Comparison of ENCODE assay signal across 8 mouse cellular contexts in the genomic region with DNA sequence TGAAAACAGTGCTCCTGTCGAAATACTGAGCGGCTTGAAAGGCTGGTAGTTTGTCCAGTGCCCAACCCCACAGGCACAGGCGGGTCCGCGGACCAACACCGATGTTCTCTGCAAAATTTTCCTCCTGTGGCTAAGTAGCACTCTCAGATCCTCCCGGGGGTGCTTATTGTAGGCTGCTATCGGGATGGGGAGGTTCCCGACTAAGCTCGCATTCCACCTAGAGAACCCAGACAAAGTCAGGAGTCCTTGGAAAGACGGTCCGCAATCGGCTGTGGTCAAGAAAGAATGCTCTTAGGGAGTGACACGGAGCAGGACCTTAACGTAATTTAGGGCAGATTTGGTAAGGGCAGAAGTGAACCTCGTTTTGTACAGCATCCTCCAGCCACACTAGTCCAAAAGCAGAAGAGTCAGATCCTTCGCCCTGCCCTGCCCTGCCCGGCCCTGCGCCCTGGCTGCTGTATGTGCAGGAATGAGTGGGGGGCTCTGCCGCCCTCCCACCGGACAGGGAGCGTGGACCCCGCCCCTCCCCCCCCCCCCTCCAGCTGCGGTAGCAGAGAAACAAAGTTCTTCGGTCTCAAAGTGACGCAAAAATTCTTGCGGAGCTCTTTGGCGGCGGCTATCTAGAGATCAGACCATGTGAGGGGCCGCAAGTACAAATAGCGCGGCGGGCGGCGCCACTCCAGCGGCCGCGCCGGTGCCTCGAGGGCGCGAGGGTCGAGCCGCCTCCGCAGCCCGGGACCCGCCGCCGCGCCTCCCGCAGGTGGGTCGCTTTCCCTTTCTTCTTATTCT. TPM values are rescaled to one million over a fixed set of nuclear protein-coding genes. Genes with fewer than 3 reads are reported as not detected.
DNase-seq lines count a peak whose midpoint lies in the region; ATAC-seq and TF ChIP-seq lines count a peak whose summit lies in the region.

A gene (plus strand): TSS at position 688 of the 789 bp plus-strand sequence.

- H3K27ac ChIP-seq in heart, adult 2 months: no peak within 1 kb of the TSS
- no peak within 1 kb of the TSS for H3K27ac ChIP-seq in forebrain, embryonic 13.5 days
- H3K27ac ChIP-seq in kidney, postnatal 0 days: no peak within 1 kb of the TSS
- no peak within 1 kb of the TSS for H3K27ac ChIP-seq in midbrain, postnatal 0 days (ENCODE audit: low read depth, low read length)

- H3K9me3 ChIP-seq in forebrain, embryonic 13.5 days (replicated peaks): no peaks in the 10 kb centered on the region
- no peaks in the 10 kb centered on the region for H3K9me3 ChIP-seq in kidney, postnatal 0 days (replicated peaks; ENCODE audit: low read length)
- no peaks in the 10 kb centered on the region for H3K9me3 ChIP-seq in midbrain, postnatal 0 days (ENCODE audit: low read length)

- no peak for ATAC-seq in forebrain, embryonic 13.5 days
- no peak for ATAC-seq in kidney, postnatal 0 days (replicated peaks; ENCODE audit: low FRiP score, low read depth)
- no peak for ATAC-seq in midbrain, postnatal 0 days (ENCODE audit: low FRiP score)

- peaks cover 6% of the 10 kb centered on the region; the same call in 1 of the 2 replicates for H3K27me3 ChIP-seq in heart, adult 2 months (ENCODE audit: control insufficient read depth, insufficient read depth, low read length)
- peaks cover 66% of the 10 kb centered on the region for H3K27me3 ChIP-seq in forebrain, embryonic 13.5 days
- H3K27me3 ChIP-seq in kidney, postnatal 0 days (ENCODE audit: insufficient read depth, low read length): peaks cover 11% of the 10 kb centered on the region; the same call in 1 of the 2 replicates
- peaks cover 38% of the 10 kb centered on the region for H3K27me3 ChIP-seq in midbrain, postnatal 0 days (ENCODE audit: insufficient read depth, low read length)

- H3K79me2 ChIP-seq in heart, adult 2 months (replicated peaks; ENCODE audit: control insufficient read depth, insufficient read depth, low read length): no peaks in the 10 kb centered on the region

- 2% methylated on average over 51 of the region's 52 CpGs for WGBS in heart, adult 2 months
- WGBS in forebrain, embryonic 13.5 days: under 1% methylated on average over 44 of the region's 52 CpGs
- WGBS in kidney, postnatal 0 days: under 1% methylated on average over 50 of the region's 52 CpGs
- under 1% methylated on average over 47 of the region's 52 CpGs for WGBS in midbrain, postnatal 0 days

- H3K4me2 ChIP-seq in forebrain, embryonic 13.5 days: peak within 1 kb of the TSS; percentile 80
- H3K4me2 ChIP-seq in kidney, postnatal 0 days (ENCODE audit: low read length): peak within 1 kb of the TSS; percentile 92
- H3K4me2 ChIP-seq in midbrain, postnatal 0 days (ENCODE audit: low read depth, low read length, poor library complexity, severe bottlenecking): peak within 1 kb of the TSS; percentile 85

- no peak for TF ChIP-seq EP300 in heart, adult 2 months (IDR thresholded peaks at IDR 0.05; ENCODE audit: insufficient read depth, low read depth, low read length)

- peaks cover 2% of the 10 kb centered on the region; the same call in 1 of the 2 replicates for H3K4me1 ChIP-seq in heart, adult 2 months (ENCODE audit: control insufficient read depth, insufficient read depth, low read length)
- peaks cover 19% of the 10 kb centered on the region for H3K4me1 ChIP-seq in forebrain, embryonic 13.5 days
- H3K4me1 ChIP-seq in kidney, postnatal 0 days (replicated peaks; ENCODE audit: insufficient read depth, low read length): 0 out of 2 replicates have a peak, but pooled peaks cover 5% of the 10 kb centered on the region
- no peaks in the 10 kb centered on the region for H3K4me1 ChIP-seq in midbrain, postnatal 0 days (ENCODE audit: insufficient read depth, low read length)

- no peak for TF ChIP-seq CTCF in heart, adult 2 months (IDR thresholded peaks at IDR 0.05)
- no peak for TF ChIP-seq CTCF in kidney, postnatal 0 days (IDR thresholded peaks at IDR 0.05; ENCODE audit: low read depth)
- TF ChIP-seq CTCF in midbrain, postnatal 0 days (IDR thresholded peaks at IDR 0.05): no peak

- peak within 1 kb of the TSS; percentile 18; the same call in 1 of the 2 replicates for H3K9ac ChIP-seq in heart, adult 2 months (ENCODE audit: low read depth, low read length)
- peak within 1 kb of the TSS; percentile 49 for H3K9ac ChIP-seq in forebrain, embryonic 13.5 days
- peak within 1 kb of the TSS; percentile 6; the same call in 1 of the 2 replicates for H3K9ac ChIP-seq in kidney, postnatal 0 days (ENCODE audit: low read depth, low read length)
- 0 out of 2 replicates have a peak within 1 kb of the TSS, but pooled peaks have one; percentile 13 for H3K9ac ChIP-seq in midbrain, postnatal 0 days (replicated peaks; ENCODE audit: low read length, poor library complexity, severe bottlenecking)

- intact Hi-C loops in heart, adult 2 months (cut with DNase I): loop anchor here (1.0 to 5.0 kb wide), 2 partner anchors 69 to 95 kb away; no protein-coding TSS in a partner anchor
- intact Hi-C loops in heart, postnatal 25 days (cut with DNase I): loop anchor here (1.0 to 5.0 kb wide), 2 partner anchors 74 to 95 kb away; no protein-coding TSS in a partner anchor

- peak in 1 of 2 experiments; percentile 24 for DNase-seq in heart, adult 2 months
- DNase-seq in heart, postnatal 25 days (ENCODE audit: low spot score): no peak
- peak; percentile 50 for DNase-seq in R1 (ENCODE audit: low read depth, low spot score)
- DNase-seq in kidney, postnatal 0 days (ENCODE audit: low spot score): peak; percentile 45
- no peak for DNase-seq in midbrain, postnatal 0 days (ENCODE audit: low spot score)
- DNase-seq in spleen, postnatal 14 days (ENCODE audit: low spot score in 2 of 2): no peak
- DNase-seq in T-cell, adult 2 months (ENCODE audit: low spot score): no peak

- TF ChIP-seq POLR2A in heart, adult 2 months (IDR thresholded peaks at IDR 0.05; ENCODE audit: insufficient read depth, low read depth, low read length): no peak

- H3K4me3 ChIP-seq in heart, adult 2 months: peak within 1 kb of the TSS; percentile 55
- H3K4me3 ChIP-seq in forebrain, embryonic 13.5 days: peak within 1 kb of the TSS; percentile 46
- peak within 1 kb of the TSS; percentile 41 for H3K4me3 ChIP-seq in kidney, postnatal 0 days (replicated peaks; ENCODE audit: low read depth, low read length)
- peak within 1 kb of the TSS; percentile 47 for H3K4me3 ChIP-seq in midbrain, postnatal 0 days (ENCODE audit: low read depth, low read length)

- no peaks in the 10 kb centered on the region for H3K36me3 ChIP-seq in heart, adult 2 months (ENCODE audit: control insufficient read depth, insufficient read depth, low read length)
- H3K36me3 ChIP-seq in forebrain, embryonic 13.5 days (ENCODE audit: poor library complexity, severe bottlenecking): no peaks in the 10 kb centered on the region
- no peaks in the 10 kb centered on the region for H3K36me3 ChIP-seq in kidney, postnatal 0 days (ENCODE audit: insufficient read depth, low read length)
- no peaks in the 10 kb centered on the region for H3K36me3 ChIP-seq in midbrain, postnatal 0 days (ENCODE audit: insufficient read depth, low read length)

RNA-seq across cellular contexts. Expression of the gene that starts here (rescaled TPM):
- 1 to 10 TPM in 1 of 2 experiments, under 1 TPM in 1; 0.73 to 1.8 TPM for total RNA-seq in heart, adult 2 months (2021)
- 1.7 and 2.1 TPM in 2 replicates for polyA plus RNA-seq in heart, adult 2 months (2012; rRNA removed)
- total RNA-seq in heart, postnatal 25 days (2021): under 1 TPM; 0.52 to 0.67 TPM
- 0.14 and 0.44 TPM in 2 replicates for polyA plus RNA-seq in forebrain, embryonic 13.5 days (2015; fragmentation: Nextera tagmentation; extraction: Ambion mirVana)
- polyA plus RNA-seq in kidney, postnatal 0 days (2015; fragmentation: Nextera tagmentation; extraction: Ambion mirVana): 3.3 and 3.4 TPM in 2 replicates
- 27.6 and 36.0 TPM in 2 replicates for total RNA-seq in midbrain, postnatal 0 days (2014; rRNA removed)
- polyA plus RNA-seq in midbrain, postnatal 0 days (2015; fragmentation: Nextera tagmentation; extraction: Ambion mirVana): 9.9 and 10.9 TPM in 2 replicates

Comparison
In these comparisons a context has a peak if more than half of its experiments do, and no peak if none do; other contexts are left out.
1. RNA of the gene that starts here (total RNA-seq): 27.6 to 36.0 TPM in midbrain, postnatal 0 days; 0.73 to 1.8 TPM in heart, adult 2 months and 0.52 to 0.67 TPM in heart, postnatal 25 days; every median in the first group is over 10 times any median in the second.
2. DNase-seq: peak in R1 (single experiment) and kidney, postnatal 0 days (single experiment); none in heart, postnatal 25 days (single experiment), midbrain, postnatal 0 days (single experiment), spleen, postnatal 14 days (0 of 2) and T-cell, adult 2 months (single experiment).
3. Peak in every context shown above with its lines, with median percentiles within 50 percentile points of each other: H3K4me3 ChIP-seq, H3K9ac ChIP-seq and H3K4me2 ChIP-seq.